Mouse (Mus musculus): ENCODE data around the gene Cacng5. TPM values are rescaled to one million over a fixed set of nuclear protein-coding genes. Genes with fewer than 3 reads are reported as not detected.

Gene Cacng5
- polyA plus RNA-seq, 1 experiment: 0.10 TPM

DNA sequence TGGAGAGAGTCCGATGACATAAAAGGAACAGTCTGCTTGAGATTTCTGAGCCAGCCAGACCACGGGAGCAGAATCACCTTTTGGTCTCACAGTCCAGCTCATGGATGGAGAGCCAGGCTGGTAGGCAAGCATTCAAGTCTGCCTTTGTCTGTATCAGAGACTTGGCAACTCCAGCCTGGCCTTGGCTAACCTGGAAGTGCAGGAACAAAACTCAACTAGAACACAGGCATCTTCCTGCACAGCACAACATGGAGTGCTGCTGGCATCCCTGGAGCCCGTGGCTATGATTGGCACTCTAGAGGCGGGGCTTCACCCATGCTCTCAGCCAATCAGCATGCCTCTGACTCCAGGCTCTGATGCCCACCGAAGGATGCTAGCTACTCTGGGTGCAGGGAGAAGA, 38.0 kb downstream of the Cacng5 start:
- DNase-seq (ENCODE audit: low spot score): no peak

DNA sequence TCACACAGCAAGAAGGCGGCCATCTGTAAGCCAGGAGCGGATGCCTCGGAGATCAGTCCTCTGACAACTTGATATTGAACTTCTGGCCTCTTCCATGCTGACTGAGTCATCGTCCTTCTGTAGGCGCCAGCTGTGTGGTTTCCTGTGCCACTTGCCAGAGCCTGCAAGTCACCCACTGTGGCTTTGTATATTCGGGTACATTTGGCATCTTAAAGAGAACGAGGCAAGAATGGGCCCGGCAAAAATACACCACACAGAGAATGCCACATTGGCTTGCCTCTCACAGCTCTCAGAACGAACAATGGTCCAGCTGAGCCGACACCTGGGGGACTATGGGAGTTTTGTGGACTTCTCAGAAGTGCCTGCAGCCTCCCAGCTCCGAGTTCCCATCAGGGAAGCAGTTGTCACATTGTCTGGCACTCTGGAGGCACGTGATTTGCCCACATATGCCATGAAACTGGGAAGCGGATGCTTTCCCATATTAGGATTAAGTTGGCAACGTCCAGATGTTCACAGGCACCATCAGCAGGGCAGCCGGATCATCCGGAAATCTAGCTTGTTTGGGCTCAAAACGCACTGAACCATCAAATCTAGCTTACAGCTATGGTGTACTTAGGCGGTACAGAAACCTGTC, 38.9 kb downstream of the Cacng5 start:
- DNase-seq (ENCODE audit: low spot score): no peak

DNA sequence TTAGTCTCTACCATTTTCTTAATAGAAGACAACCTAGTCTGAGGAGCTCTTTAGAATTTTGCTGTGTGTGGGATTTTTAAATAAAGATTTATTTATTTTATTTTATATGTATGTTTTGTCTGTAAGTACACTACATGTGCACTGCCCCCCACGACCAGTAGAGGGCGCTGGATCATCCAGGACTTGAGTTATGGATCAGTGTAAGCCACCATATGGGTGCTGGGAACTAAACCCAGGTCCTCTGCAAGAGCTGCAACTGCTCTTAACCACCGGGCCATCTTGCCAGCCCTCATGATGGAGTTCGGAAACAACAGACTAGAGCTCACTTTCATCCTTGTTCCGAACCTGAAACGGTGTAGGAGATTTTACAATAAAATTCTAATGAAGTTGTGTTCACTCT, 42.1 kb downstream of the Cacng5 start:
- no peak for DNase-seq (ENCODE audit: low spot score)

DNA sequence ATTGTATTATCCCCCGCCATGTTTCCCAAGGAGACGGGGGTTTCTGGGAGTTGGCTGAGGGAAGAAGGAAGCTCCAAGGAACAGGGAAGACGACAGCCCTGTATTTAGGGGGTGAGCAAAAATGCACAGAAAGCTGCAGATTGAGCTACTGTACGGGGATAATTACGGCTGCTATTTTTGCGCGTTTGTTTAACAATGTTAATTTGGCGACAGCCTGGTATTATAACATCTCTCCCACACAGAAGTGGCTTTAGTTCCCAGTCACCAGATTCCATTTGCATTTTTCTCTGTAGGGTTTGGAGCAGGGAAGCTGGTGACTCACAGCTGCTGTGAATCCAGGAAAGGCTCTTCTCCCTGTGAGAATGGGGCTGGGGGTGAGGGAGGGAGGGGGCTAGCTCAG, 47.3 kb downstream of the Cacng5 start:
- DNase-seq (ENCODE audit: low spot score): no peak

DNA sequence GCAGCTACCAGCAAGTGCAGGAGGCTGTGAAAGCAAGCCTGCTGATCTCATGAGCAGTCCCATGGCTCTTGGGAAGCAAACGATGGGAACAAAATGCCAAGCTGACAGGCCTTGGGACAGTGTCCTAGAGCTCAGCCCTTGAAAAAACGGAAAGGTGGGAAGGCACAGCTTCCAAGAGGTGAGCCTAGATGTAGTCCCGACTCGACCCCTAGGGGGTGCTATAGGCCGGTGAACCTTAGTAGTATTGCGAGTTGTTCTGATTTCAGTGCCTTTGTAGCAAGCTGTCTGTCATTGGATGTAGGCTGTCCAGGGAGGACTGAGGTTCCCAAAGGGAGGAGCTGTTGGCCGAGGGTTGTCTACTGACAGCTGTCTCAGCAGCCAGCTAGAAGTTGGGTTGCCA, 49.7 kb downstream of the Cacng5 start:
- DNase-seq (ENCODE audit: low spot score): peak; percentile 44

DNA sequence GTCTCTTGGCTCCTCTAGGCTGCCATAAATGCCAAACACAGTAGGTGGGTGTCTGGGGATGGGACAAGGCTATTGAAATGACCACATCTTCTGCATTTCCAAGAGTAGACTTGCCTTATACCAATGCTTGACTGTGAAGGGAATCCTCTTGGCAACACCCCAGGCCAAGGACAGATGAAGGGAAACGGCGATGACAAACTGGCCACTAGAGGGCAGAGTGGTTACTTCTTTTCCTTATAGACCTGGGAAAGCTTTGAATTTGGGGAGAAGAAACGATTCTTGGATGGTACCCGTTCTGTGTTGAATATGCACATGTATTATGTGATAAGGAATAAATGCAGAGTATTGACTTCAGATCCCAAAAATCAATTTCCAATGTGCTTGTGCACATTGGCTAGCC, 50.8 kb downstream of the Cacng5 start:
- DNase-seq (ENCODE audit: low spot score): no peak

DNA sequence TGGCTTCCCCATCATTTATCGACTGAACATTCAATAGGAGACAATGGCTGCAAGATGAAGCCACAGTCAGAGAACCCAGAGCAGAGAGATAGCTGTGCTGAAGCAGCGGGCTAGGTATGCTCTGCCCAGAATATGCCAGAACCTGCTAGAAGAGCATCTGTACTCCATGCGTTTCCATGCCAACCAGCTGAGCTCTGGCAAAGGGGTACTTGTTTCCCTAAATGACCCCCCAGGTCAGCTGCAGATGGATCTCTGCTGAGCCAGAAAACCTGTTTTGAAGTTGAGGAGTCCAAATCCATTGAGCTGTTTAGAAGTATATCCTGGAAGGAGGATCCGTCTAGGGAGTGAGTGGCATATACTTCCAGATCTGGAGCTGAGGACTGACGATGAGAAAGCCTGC, 53.1 kb downstream of the Cacng5 start:
- no peak for DNase-seq (ENCODE audit: low spot score)

DNA sequence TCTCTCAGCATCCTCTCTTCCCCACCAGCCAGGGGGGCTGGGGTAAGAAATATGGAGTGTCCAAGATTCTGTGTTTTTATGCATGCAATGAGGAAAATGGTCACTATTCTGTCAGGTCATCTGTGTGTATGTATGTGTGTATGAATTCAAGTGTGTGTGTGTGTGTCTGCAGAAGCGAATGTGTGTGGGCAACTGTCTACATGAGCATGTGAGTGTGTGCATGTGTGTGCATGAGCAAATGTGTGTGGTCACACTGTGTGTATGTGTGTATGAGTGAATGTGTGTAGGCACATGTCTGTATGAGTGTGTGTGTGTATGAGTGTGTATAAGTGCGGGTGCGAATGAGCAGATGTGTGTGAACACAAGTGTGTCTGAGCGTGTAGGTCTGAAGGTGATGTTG, 55.0 kb downstream of the Cacng5 start:
- DNase-seq (ENCODE audit: low spot score): no peak

DNA sequence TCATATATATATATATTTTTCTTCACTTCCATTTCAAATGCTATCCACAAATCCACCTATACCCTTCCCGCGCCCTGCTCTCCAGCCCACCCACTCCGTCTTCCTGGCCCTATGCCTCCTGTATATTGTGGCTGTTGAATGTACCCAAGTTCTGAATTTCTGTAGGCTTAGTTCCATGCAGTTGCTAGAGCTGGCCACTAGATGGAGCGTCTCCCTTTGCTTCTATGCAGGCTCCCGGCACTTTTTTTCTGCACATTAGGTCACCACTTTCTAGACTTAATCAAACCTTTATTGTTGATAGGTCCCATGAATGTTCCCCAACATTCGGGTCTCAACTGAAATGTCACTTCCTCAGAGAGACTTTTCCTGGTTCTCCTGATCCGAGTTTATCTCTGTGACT, 55.6 kb downstream of the Cacng5 start:
- DNase-seq (ENCODE audit: low spot score): no peak

DNA sequence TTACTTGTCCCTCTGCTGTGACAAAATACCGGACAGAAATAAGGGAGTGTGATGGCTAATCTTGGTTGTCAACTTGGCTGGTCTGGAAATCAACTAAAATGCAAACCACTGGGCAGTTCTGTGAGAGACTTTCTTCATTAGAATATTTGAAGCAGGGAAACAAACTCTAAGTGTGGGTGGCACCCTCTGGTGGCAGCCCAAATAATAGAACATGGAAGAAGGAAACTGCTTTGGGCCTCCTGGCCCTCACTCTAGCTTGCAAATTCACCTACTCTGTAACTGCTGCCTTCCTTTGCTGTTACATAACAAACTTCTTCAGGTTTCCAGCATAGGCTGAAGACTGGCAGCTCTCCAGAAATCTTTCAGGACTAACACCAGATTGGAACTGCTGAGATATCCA, 61.8 kb downstream of the Cacng5 start:
- no peak for DNase-seq (ENCODE audit: low spot score)

DNA sequence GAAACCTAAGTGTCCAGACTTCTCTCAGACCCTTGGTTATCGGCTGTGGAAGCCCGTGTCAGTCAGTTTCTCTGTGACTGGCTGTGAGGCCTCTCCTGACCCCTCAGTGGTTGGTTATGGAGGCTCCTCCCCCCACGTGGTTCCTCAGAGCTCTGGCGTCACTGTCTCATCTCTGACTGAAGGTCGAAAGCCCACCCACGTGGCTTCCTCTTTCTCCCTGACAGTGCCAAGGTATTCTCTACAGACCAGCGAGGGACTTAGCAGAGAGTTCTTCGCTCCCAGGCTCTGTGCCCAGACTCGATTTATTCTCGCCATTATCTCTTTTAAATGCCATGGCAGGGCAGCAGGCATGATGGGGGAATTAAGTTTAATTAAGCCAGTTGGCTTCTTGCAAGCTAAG, 65.2 kb downstream of the Cacng5 start:
- no peak for DNase-seq (ENCODE audit: low spot score)

DNA sequence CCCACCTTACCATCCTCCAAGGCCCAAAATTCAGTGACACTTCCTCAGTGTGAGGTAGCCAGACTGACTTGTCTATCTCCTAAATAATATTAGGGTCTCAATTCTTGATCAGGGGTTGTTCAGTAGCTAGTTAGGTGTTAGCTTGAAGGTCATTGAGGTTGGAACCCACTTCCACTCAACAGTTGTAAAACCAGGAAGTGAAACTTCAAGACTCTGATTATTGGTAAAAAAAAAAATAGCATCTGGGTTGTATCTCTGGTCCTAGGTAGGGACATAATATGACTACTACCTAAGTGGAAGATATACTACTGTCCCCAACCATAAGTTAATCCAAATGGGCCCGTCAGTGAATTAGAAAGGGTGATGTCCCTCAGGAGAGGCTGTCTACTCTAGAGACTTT, 70.7 kb downstream of the Cacng5 start:
- DNase-seq (ENCODE audit: low spot score): no peak

DNA sequence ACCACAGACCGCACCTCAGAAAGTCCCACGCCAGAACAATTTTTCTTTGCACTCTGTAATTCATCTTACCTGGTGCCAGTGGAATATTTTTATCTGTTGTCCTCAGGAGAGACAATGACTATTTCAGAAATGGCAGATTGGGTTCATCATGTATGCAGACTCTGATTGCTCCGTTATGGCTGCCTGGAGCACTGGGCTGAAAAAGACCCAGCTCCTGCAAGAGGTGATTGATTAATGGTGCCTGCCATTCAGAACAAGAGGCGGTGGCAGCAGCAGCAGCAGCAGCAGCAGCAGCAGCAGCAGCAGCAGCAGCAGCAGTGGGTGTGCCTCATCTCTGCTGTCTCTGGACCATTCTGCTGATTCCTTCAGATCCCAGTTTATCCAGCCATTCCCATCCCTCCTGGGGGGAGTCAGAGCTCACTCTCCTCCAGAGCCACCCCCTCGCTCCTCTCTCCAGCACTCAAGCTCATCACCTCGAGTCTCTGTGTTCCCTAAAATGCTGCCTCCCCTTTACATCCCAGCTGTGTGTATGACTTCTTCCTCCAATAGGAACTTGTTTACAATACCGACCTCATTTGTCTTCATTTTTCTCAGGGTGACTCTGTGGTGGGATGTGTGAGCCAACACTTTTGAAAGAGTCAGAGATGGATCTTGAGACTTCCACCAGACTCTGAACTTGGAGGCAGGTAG, 81.4 kb downstream of the Cacng5 start:
- DNase-seq (ENCODE audit: low spot score): no peak

Other genes starting within 250 kb of the Cacng5 start
- gene Cacng1, start 198.5 kb downstream of the Cacng5 start, polyA plus RNA-seq (2012; rRNA removed): 0.06 TPM in 2 replicates
- 0.38 and 0.45 TPM in 2 replicates for gene Cacng4, start 120.5 kb downstream of the Cacng5 start, polyA plus RNA-seq (2012; rRNA removed)

Data from urinary bladder, adult 2 months (tissue).